Mouse (Mus musculus) C2C12 (cell line): Measurements from ENCODE around the gene Tmpo.

Experiments
- CTCF ChIP-seq: IDR thresholded peaks from one replicate; pipeline ENCODE4 v1.5.1; 2011; ENCODE audit not compliant: control insufficient read depth, insufficient read depth, insufficient read length
- FOSL1 ChIP-seq: IDR thresholded peaks from one replicate; pipeline ENCODE4 v1.8.0; 2011; ENCODE audit warnings: mild to moderate bottlenecking, low read length; ENCODE audit not compliant: poor library complexity, insufficient read depth, severe bottlenecking
- USF1 ChIP-seq: IDR thresholded peaks from one replicate; pipeline ENCODE4 v1.6.1; 2011; ENCODE audit warnings: low read depth, mild to moderate bottlenecking, control low read depth, moderate library complexity

DNA sequence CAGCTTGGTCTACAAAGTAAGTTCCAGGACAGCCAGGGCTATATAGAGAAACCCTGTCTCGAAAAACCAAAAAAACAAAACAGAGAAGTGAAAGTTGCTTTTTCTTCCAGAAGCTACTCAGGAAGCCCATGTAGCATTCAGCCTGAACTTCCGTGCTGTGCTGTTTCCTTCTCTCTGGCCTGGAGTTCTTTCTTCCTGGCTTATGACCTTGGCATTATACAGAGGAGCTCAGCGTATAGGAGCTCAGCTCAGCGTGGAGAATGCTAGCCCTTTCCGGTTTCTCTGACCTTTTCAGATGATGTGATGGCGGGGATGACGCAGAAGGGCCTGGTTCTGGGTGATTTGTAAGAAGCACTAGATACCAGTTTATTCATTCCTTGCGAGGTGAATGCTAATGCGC, 43.7 kb downstream of the Tmpo start:
- TF ChIP-seq CTCF (no peak), USF1 (no peak), FOSL1 (no peak)
